Mouse (Mus musculus): ENCODE measurements at regions not wholly inside any gene's neighbourhood (a gene's known extent, or its start where the extent isn't known, plus 50 kb on each side); places are given as distances from the start of the nearest gene placed in this dataset.
"Not testable (repeated sequence)": the region's sequence is repeated elsewhere in the genome, so short reads cannot be mapped to it uniquely, and the experiment has no call there.

DNA sequence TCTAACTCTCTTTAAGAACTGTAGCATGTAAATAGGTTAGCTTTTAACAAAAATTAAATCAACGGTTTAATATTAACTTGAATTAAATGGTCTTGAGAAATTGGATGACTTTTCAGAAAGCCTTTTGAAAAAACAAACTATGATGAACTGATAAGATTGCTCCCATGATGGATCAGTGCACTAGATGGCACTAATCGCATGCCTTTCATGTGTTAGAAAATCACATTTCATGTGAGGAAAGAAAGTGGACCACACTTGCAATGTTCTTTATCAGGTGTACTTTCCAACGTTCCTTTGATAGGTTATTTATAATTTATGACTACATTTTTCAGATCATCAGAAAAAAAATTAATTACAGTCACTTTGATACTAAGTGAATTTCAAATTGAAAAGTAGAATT, 1003.2 kb upstream of the 4930412O13Rik start:
- DNase-seq (ENCODE audit: low spot score), result peak; percentile 4

DNA sequence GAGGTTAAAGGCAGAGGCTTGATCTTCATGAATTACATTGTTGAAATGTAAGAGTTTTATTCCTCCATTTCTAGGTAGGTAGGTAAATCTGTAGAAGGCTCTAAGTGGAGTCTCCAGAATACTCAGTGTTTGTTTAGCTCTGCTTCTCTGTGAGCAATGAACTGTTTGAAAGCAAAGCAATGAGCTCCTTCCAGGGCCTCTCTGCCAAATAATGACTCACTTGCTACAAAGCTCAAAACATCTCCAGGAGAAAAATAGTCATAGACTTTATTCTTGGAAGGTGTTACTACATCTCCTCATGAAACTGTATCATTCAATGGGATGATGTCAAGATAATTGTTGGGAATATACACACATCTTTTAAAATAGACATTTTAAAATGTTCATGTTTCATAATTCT, 968.6 kb upstream of the 4930412O13Rik start:
- no peak for DNase-seq (ENCODE audit: low spot score)

DNA sequence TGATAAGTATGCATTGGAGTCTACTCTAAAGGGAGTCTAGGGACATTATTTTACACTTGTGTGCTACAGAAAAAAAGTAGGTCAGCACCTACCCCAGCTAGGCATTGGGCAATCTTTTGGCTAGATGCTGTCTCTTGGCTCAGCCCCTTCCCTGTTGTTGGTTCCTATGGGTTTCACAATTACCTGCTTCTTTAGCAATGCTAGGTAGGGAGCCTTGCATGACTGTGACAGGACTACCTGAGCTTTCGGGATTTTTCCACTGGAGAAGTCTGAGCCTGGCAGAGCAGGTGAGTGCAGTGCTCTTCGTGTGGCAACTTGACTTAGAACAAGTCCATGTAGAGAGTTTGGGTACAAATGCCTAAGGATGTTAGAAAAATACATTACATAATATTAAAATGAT, 956.2 kb upstream of the 4930412O13Rik start:
- DNase-seq (ENCODE audit: low spot score), result no peak

DNA sequence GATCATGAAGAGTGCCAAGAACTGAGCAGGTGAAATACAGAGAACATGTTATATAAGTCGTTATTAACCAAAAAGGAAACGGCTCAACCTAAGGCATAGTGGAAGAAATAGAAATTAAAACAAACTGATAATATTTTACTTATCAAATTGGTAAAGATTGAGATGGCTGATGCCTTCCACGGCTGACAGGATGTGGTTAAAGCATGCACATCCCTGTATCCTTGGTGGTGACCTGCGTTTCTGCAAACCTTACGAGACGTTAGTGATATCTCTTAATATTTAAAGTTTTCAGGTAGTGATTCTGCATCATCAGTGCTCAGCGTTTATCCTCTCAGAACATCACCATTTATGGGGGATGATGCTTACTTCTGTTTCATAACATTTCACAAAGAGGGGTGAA, 939.5 kb upstream of the 4930412O13Rik start:
- no peak for DNase-seq (ENCODE audit: low spot score)

DNA sequence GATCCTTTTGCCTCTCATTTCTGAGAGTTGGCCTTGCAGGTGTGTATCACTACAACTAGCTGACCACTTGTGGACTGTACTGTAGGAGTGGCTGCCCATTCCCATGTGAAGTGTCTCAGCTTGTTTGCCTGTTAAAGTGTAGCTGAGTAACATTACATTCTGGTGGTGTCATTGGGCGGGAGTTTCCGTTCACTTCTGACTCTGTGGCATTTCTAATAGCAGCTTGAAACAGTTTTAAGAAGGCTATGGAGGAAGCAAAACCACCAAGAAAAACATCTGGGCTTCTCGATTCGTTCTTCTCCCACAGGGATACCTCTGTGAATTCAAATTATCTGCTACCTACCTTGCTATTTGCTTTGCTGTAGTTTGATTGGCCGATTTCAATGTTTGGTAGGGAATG, 922.1 kb upstream of the 4930412O13Rik start:
- no peak for DNase-seq (ENCODE audit: low spot score)

DNA sequence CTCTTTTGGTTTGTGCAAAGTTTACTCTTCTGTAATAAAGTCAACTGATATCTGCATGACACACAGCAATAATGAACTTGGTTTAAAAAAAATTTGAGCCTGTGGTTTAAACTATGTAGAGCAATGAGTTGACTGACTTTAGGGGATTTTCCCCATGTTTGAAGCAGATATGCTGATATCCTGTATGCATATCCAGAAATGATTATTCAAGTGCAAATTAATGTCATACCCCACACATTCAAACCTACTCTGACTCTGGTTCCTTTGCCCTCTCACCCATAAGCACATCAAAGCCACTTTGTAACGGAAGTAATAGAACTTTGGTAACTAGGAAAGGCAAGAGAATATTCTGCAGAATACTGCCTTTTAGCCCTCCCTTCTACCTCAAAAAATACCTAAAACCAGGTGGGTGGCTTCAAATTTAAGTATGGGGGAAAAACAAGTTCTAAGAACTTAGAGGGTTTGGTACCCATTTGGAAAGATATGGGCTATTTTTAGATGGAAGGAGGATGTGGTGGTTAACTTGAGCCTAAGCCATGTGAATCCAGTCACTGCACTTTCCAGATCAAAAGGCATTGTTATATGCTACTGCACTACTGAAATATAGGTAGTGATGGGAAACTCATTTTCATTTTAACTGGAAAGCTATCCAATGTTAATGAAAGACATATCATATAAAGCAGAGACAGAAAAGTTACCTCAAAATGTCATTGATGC, 915.9 kb upstream of the 4930412O13Rik start:
- no peak for DNase-seq (ENCODE audit: low spot score)

DNA sequence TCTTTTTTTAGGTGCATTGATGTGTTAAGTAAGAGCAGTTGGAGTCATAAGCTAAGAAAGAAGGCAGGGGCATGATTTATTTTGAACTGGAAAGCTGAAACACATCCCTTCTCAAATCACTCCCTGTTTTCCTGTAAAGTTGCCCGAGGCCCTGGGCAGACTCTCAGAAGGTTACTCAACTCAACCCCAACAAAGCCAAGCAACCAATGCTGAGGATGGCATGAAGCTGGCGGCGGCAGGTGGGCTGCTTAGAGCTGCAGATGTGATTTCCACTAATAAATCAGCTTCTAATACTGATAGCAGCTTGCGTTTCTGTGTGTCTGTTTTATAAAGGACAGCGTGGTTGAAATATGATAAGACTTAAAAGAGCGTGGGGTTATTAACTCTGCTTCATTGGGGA, 905.4 kb upstream of the 4930412O13Rik start:
- no peak for DNase-seq (ENCODE audit: low spot score)

DNA sequence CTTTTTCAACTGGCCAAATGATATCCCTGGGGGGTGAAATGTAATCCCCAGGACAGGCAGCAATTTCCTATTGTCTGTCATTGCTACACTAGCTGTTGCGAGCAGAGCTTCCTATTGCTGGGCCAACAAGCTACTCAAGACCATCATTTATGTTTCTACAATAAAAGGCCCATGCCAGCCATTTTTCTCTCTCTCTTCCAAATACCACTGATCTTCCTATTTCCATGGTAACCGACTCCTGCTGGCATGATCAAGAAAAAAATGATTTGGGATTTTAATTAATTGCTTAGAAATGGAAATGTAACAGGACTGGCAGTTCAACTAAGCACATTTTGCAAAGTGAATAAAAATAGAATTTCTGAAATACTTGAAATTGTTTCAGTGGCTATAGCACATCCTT, 868.7 kb upstream of the 4930412O13Rik start:
- DNase-seq (ENCODE audit: low spot score), result no peak

DNA sequence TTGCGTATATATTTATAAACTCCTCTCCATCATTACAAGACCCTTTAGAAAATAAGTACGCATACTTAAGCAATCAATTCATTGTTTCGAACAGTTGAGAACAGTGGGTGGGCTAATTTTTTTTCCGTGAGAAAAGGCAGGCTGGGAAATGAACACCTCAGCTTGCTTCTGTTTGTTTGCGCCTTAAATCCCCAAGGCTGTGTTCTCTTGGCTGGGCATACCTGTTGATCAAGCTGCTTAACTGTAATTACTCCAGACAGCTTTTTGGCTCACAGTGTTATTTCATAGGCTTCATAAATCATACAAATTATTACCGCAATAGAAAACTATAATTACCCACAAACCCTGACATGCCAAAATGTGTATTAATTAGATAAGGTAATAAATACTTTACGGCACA, 848.0 kb upstream of the 4930412O13Rik start:
- DNase-seq (ENCODE audit: low spot score), result no peak

DNA sequence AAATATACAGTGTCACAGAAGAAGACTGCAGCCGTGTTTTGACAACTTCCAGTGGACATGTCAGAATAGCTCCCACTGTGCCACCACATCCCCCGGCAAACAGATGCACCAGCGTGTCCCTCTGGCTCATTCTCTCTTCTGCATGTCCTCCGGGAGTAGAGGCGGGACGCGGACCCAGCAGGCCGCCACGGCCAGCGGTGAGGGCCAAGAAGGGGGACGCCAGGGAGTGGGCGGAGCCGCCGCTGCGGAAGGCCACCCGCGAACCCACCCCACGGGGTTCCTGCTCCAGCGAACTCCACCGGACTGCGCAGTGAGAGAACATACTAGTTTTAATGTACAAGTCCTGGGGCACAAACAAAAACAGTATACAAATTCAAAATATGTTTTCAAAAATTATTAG, 838.7 kb upstream of the 4930412O13Rik start:
- not testable (repeated sequence) for DNase-seq (ENCODE audit: low spot score)

DNA sequence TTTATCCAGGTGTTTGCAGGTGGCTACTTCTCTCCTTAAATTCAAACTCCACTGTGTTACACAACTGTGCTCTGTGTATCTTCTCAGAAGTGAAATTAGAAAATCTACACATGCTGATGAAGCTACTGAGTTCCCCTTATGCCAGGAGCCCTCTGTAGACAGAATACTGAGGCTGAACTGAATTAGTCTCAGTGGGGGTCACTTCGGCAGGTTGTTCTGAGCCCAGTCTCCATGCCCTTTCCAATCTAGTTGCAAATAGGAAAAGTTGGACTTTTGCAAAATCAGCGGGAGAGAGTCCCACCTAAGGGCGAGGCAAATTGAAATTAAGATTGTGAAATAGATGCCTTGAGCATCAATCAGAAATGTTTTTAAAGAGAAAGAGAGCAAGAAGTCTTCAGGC, 833.1 kb upstream of the 4930412O13Rik start:
- no peak for DNase-seq (ENCODE audit: low spot score)

DNA sequence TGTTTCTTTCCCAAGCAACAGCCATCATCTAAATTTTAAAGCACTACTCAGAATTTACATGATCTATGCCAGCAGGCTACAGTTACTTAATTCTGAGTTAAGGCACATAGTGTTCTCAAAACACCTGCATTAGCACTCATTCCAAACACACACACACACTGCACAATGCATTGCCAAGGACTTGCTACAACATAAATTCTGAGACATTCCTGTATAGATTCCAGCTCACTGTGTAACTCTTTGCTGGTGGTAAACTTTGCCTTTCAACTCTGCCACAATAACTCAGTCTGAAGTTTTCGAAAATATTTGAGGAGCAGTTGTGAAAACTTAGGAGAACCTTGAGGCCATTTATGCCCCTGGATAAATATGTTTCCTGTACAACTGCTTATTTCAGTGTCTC, 807.2 kb upstream of the 4930412O13Rik start:
- DNase-seq (ENCODE audit: low spot score), result no peak

DNA sequence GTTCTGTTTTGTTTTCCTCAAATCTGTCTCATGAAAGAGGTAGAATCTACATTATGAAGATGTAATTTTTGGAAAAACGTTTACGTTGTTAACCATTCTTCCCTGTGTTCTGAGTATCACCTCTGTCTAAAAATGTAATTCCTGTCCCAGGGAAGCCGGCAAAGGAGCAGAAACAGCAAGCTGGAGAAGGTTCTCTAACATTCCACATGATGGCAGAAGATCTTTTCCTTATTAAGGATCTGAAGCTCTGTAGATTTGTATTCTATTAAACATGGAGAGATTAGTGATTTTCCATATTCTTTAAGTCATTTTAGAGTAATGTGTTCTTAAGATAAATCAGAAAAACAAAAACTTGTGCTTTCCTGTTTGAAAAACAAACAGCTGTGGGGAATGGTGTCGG, 802.9 kb upstream of the 4930412O13Rik start:
- DNase-seq (ENCODE audit: low spot score), result no peak

DNA sequence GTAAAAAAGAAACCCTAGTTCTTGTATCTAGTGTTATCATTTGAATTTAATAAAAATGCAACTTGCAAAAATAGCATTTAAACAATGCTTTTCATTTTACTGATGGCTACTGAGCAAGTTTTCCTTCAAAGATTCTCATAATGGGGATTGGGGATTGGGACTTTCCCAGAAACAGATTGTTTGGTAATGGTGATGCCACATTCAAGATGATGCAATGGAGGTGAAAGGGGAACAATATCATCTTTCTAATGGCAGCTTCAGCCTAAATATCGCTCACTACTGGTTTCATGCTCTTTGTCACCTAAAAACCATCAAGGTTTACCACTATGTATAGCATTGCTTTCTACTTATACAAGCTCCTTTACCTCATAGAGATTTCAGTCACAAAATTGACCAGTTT, 799.3 kb upstream of the 4930412O13Rik start:
- no peak for DNase-seq (ENCODE audit: low spot score)

DNA sequence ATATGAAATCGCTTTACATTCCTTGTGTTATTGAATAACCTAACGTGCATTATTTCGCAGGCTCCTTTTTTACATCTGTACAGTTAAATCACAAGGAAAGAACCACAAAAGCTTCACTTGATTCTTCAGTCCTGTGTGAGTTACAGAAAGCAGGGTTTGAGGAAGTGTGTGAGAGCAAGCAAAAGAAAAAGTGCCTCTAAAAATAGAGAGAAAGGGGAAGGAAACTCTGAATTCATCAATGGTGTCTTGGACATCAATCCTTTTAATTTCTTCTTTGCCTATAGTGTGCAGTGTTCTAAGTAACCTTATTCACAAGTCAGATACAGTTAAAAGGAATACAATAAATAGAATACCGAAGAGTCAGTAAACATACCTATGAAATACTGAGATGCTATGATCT, 785.7 kb upstream of the 4930412O13Rik start:
- DNase-seq (ENCODE audit: low spot score), result no peak

DNA sequence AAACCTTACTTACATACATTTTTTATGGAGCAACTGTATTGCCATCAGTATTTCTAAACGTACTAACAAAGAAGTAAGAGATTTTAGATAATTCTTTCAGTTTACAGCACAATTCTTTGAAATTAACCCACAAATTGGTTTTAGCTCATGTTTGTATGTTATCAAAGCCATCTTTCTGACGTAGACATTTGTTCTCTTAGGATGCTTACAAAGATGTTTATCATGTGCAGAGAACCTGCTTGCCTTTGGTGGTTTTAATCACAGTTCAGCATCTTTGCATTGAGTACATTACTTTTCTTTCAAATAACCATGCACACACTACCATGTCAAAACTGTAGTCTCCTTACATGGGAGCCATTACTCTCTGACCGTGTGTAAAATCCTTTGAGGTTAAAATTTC, 764.4 kb upstream of the 4930412O13Rik start:
- no peak for DNase-seq (ENCODE audit: low spot score)

DNA sequence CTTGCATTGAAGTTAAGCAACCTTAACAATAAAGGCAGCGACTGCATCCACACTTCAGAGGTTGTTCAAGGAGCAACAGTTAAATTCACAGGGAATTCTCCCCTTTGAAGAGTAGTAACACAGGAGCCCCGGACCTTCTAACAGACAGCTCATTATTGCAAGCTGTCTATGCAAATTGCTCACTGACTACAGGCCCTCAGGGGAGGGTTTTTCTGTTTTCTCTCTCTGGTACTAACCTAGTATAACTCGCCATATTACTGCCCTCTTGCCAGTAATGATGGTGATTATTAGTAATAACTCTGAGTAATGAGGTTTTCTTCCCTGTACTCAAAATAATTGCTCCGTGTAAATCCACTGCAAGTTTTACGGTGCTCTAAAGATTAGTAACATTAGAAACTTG, 763.5 kb upstream of the 4930412O13Rik start:
- no peak for DNase-seq (ENCODE audit: low spot score)

DNA sequence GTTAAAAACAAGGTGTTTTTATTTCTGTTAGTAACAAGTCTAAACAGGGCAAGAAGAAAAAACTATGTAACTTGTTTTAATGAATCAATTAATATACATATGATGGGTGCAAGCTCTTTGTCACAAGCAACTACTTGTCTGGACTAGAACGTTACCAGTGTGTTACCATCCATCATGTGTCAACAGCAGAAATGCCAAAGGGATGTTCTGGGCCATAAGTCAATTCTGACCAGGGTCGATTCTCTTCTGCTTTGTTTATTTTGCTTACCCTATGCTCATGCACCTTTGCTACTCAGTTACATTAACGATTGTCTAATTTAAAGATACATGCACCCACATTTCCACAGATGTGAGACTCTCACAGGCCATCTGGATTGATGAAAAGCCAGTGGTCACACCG, 744.1 kb upstream of the 4930412O13Rik start:
- no peak for DNase-seq (ENCODE audit: low spot score)

DNA sequence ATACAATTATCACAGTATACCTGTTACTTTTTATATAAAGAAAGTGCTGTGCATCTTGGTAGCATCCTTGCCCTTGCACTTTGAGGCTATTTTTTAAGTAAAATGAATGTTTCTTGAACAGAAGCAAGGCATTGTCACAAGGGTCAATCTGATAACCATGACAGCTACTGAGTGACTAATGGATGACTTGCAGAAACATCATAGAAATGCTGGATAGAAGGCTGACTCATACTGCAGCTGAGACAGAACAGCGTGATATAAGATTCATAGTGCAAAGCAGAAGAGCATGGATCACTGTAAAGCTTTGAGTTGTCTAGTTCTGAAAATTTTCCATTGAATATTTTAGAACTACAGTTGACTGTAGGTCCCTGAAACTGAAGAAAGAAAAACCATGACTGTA, 739.6 kb upstream of the 4930412O13Rik start:
- DNase-seq (ENCODE audit: low spot score), result no peak

DNA sequence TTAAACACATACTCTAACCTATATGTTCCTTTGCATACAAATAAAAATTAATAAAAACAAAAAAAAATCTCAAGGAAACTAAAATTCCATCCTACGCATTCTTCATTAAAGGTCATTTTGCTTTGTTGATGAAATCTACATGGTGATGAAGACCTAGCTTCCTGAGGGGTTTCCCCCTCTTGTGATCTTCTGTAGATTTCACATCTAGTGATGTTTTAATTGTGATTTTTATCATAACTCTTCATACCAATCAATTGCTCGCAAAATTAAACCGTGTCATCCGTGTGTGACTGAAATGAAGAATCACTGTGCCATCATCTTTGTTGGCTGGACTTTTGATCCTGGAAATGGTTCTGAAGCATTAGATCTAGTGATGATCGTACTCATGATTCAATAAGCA, 725.4 kb upstream of the 4930412O13Rik start:
- no peak for DNase-seq (ENCODE audit: low spot score)

DNA sequence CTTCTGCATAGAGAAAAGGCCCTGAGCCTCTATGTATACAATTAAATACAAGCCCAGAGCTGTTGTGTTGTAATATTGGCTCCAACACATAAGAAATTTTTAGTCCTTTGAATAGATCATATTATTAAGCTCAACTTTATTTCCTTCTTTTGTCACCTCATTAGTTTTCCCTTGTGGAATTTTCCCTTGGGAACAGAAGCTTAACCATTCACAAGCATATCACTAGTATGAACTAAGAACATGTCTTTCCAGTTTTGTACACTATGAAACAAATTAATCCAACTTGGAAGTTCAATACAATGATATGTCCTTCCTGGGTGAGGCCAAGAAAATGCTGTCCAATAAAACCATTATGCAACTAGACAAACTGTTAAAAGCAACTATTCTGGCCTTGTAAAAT, 720.9 kb upstream of the 4930412O13Rik start:
- DNase-seq (ENCODE audit: low spot score), result no peak

DNA sequence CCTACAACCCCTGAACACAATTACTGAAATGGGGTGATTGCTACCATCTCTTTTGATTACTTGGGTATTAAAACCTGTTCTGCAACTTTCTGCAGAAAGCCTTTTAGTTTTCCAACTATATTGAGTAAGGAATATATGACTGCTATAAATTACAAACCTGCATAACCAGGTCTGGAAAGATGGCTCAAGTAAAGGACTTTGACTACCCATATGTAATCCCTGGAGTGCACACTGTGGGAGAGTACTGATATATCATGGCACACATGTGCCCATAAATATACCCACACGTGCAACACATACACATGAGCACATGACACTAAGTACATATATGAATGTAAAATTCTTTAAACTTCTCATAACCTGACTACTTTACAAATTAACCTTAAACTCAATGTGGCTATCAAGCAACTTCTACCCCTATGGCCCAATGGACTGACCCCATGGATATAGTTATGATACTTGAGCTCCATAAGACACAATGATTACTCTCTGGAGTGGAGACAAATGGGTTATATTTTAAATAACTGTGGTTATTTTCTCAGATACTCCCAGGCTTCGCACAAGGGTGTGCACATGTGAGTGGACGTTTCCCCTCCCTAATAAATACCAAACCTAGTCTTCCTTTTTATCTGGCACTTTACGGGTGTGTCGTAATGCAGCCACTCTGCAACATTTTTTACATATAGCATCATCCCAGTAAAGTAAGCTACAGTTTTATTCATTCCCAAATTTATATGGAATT, 717.1 kb upstream of the 4930412O13Rik start:
- DNase-seq (ENCODE audit: low spot score), result no peak

DNA sequence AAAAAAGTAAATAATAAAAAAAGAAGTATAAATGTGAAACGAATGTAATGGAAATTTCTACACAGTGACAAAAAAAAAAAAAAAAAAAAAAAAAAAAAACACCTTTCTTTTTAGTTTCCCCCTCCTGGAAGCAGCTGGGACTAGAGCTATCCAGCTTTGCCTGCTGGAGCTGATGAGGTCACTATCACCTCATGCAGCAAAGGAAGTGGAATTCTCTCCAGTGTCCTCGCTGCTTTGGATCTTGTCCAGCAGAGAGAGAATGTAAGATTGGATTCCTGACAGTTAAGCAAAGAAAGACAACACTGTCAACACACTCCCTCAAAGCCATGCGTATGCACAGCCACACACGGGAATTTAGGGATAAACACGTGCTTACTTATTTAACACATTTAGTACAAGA, 698.9 kb upstream of the 4930412O13Rik start:
- no peak for DNase-seq (ENCODE audit: low spot score)

Data from thymus, postnatal 0 days (tissue).